Mouse (Mus musculus) bone marrow macrophage, adult 2 months (primary cell): ENCODE data around the gene Palb2.

Experiments
- CTCF ChIP-seq: IDR thresholded peaks from 2 replicates; pipeline ENCODE4 v1.5.1; 2012; ENCODE audit warnings: low read depth, mild to moderate bottlenecking, low read length, moderate library complexity
- POLR2A ChIP-seq: IDR thresholded peaks from 2 replicates; pipeline ENCODE4 v1.6.1; 2012; ENCODE audit warnings: mild to moderate bottlenecking, low read depth, low read length, borderline replicate concordance

DNA sequence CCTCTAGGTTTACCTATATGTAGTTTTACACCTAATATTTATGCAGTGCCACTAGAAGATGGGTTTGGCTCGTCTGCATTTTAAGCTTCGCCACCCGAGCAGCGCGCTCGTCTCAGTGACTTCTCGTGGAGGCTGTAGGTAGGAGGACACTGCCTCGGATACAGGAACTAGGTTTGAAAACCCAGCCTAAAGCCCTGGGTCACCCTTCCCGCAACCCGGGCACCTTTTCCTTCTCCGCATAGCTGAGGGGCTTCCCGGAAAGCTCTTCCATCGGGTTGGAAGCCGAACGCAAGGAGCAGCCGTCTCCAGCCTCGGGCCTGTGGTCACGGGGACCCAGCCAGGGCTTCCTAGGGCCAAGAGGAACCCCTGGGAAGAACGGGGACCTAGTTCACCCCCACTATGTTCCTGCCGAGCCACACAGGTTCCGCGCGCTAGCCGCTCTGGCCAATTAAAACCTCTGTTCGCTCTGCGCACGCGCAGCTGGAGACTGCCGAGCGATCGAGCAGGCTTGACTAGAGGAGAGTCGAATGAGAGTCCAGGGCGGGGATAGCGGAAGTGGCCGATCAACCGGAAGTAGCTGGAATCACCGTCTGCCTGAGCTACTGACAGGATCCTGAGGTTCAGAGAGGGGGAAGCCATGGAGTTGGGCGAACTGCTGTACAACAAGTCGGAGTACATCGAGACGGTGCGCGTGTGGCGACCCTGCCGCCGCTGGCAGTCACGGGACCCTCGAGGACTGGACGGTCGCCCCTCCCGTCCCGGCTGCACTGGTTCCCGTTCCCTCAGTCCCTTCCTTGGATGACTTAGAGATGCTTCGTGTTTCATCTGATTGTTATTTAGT is at the start of gene Palb2, which contains the start of gene Dctn5:
- TF ChIP-seq CTCF = no peak
- TF ChIP-seq POLR2A = no peak; the same call in 1 of the 2 replicates
